Mouse (Mus musculus) liver, embryonic 11.5 days (tissue): ENCODE measurements around the gene Rbms2. TPM values are rescaled to one million over a fixed set of nuclear protein-coding genes. Genes with fewer than 3 reads are reported as not detected.
"Not testable (repeated sequence)": the region's sequence is repeated elsewhere in the genome, so short reads cannot be mapped to it uniquely, and the experiment has no call there.

Experiments used
- ATAC-seq: fragments of 200-750 bp; cut with Nextera tagmentation; replicated peaks from 2 replicates; pipeline ENCODE4 v1.8.0; 2017; ENCODE audit warnings: moderate number of reproducible peaks, mild to moderate bottlenecking, moderate TSS enrichment, moderate library complexity; ENCODE audit not compliant: low FRiP score
- DNase-seq: peaks from one replicate; pipeline ENCODE4 v3.0.0-alpha.2; 2017; ENCODE audit warnings: low spot score
- H3K27ac ChIP-seq: fragments of 300-500 bp; sonication (generic); 2 replicates; pipeline ENCODE4 v1.5.1; 2014; ENCODE audit warnings: mild to moderate bottlenecking, low read depth, low read length, control low read depth
- H3K27me3 ChIP-seq: fragments of 300-500 bp; sonication (generic); replicated peaks from 2 replicates; pipeline ENCODE4 v1.6.1; 2014; ENCODE audit warnings: low read length, mixed read lengths; ENCODE audit not compliant: control insufficient read depth, insufficient read depth
- H3K36me3 ChIP-seq: fragments of 300-500 bp; sonication (generic); 2 replicates; pipeline ENCODE4 v1.6.1; 2014; ENCODE audit warnings: mild to moderate bottlenecking, low read length, moderate library complexity, mixed read lengths; ENCODE audit not compliant: control insufficient read depth, insufficient read depth
- H3K4me1 ChIP-seq: fragments of 300-500 bp; sonication (generic); replicated peaks from 2 replicates; pipeline ENCODE4 v1.6.1; 2014; ENCODE audit warnings: low read length, mixed read lengths; ENCODE audit not compliant: control insufficient read depth, insufficient read depth
- H3K4me2 ChIP-seq: fragments of 300-500 bp; sonication (generic); 2 replicates; pipeline ENCODE4 v1.6.1; 2014; ENCODE audit warnings: mild to moderate bottlenecking, control low read depth, moderate library complexity
- H3K4me3 ChIP-seq: fragments of 300-500 bp; sonication (generic); 2 replicates; pipeline ENCODE4 v1.5.1; 2014; ENCODE audit warnings: low read depth, low read length, control low read depth
- H3K9ac ChIP-seq: fragments of 300-500 bp; sonication (generic); 2 replicates; pipeline ENCODE4 v1.6.1; 2014; ENCODE audit warnings: low read depth, low read length, control low read depth
- H3K9me3 ChIP-seq: fragments of 300-500 bp; sonication (generic); 2 replicates; pipeline ENCODE4 v1.6.1; 2016; ENCODE audit warnings: low read length, inconsistent platforms, mixed read lengths; ENCODE audit not compliant: control insufficient read depth
- WGBS: fragments of 180-500 bp; shearing (Covaris S2); extraction: QIAGEN DNeasy Blood & Tissue Kit; methylation state at CpG from one replicate; pipeline ENCODE4 v1.1.7; 2014; 5-methylcytosine and 5-hydroxymethylcytosine counted together
- polyA plus RNA-seq: library from polyadenylated mRNA; unstranded; fragments of >200 nt; fragmentation: Nextera tagmentation; extraction: Ambion mirVana; gene quantifications from 2 replicates; pipeline ENCODE4 v1.2.1, GENCODE M21; 2014

Gene Rbms2
- polyA plus RNA-seq, 1 experiment from 2014 or later: 17.0 TPM

GRCm38 (mm10) chr10:128167091-128167490 is 13.0 kb downstream of the Rbms2 start:
- Histone ChIP-seq H3K4me2 (no peak overlapping the region), H3K4me1 (no peaks in the 10 kb centered on the region), H3K27ac (no peak overlapping the region), H3K27me3 (no peaks in the 10 kb centered on the region), H3K4me3 (no peak overlapping the region), H3K9ac (no peak overlapping the region), H3K36me3 (0 out of 2 replicates have a peak, but pooled peaks cover 2% of the 10 kb centered on the region), H3K9me3 (no peaks in the 10 kb centered on the region)
- WGBS: 40% methylated on average over 6 of the region's 6 CpGs
- no peak for DNase-seq
- ATAC-seq: no peak

GRCm38 (mm10) chr10:128165726-128166125 is 14.4 kb downstream of the Rbms2 start:
- H3K27me3 ChIP-seq, ATAC-seq, DNase-seq, H3K9ac ChIP-seq, H3K27ac ChIP-seq, H3K4me2 ChIP-seq, H3K9me3 ChIP-seq, H3K4me1 ChIP-seq, H3K4me3 ChIP-seq, H3K36me3 ChIP-seq: not testable (repeated sequence)
- WGBS: 77% methylated on average over 2 of the region's 3 CpGs

GRCm38 (mm10) chr10:128153978-128154377 is 26.1 kb downstream of the Rbms2 start:
- H3K9ac ChIP-seq: no peak overlapping the region
- no peak for ATAC-seq
- no peak overlapping the region for H3K4me3 ChIP-seq
- no peaks in the 10 kb centered on the region for H3K27me3 ChIP-seq
- H3K27ac ChIP-seq: no peak overlapping the region
- H3K36me3 ChIP-seq: no peaks in the 10 kb centered on the region
- H3K4me1 ChIP-seq: 0 out of 2 replicates have a peak, but pooled peaks cover 3% of the 10 kb centered on the region
- 83% methylated on average over 3 of the region's 3 CpGs for WGBS
- no peak overlapping the region for H3K4me2 ChIP-seq
- no peaks in the 10 kb centered on the region for H3K9me3 ChIP-seq
- no peak for DNase-seq

GRCm38 (mm10) chr10:128150941-128151340 is 29.2 kb downstream of the Rbms2 start:
- H3K4me1 ChIP-seq: 0 out of 2 replicates have a peak, but pooled peaks cover 4% of the 10 kb centered on the region
- H3K9ac ChIP-seq: no peak overlapping the region
- H3K27ac ChIP-seq: no peak overlapping the region
- no peak overlapping the region for H3K4me2 ChIP-seq
- 82% methylated on average over 14 of the region's 14 CpGs for WGBS
- H3K9me3 ChIP-seq: no peaks in the 10 kb centered on the region
- ATAC-seq (no peak), DNase-seq (no peak)
- H3K36me3 ChIP-seq: no peaks in the 10 kb centered on the region
- H3K27me3 ChIP-seq: no peaks in the 10 kb centered on the region
- H3K4me3 ChIP-seq: no peak overlapping the region

- Histone ChIP-seq H3K4me1 (0 out of 2 replicates have a peak, but pooled peaks cover 4% of the 10 kb centered on the region), H3K36me3 (no peaks in the 10 kb centered on the region), H3K4me2 (peak overlapping the region; percentile 55), H3K27ac (peak overlapping the region; percentile 34), H3K9me3 (no peaks in the 10 kb centered on the region), H3K9ac (peak overlapping the region; percentile 56), H3K27me3 (no peaks in the 10 kb centered on the region), H3K4me3 (peak overlapping the region; percentile 34)
- ATAC-seq (peak; percentile 97), DNase-seq (peak; percentile 78)
- 2% methylated on average over 5 of the region's 5 CpGs for WGBS
Measured at GRCm38 (mm10) chr10:128149592-128149991, 30.5 kb downstream of the Rbms2 start.

GRCm38 (mm10) chr10:128148789-128149365 is 31.2 kb downstream of the Rbms2 start:
- 0 out of 2 replicates have a peak, but pooled peaks cover 4% of the 10 kb centered on the region for H3K4me1 ChIP-seq
- peak overlapping the region; percentile 34; the same call in 1 of the 2 replicates for H3K27ac ChIP-seq
- DNase-seq (no peak), ATAC-seq (no peak)
- H3K9me3 ChIP-seq: no peaks in the 10 kb centered on the region
- peak overlapping the region; percentile 55 for H3K4me2 ChIP-seq
- peak overlapping the region; percentile 34; the same call in 1 of the 2 replicates for H3K4me3 ChIP-seq
- H3K27me3 ChIP-seq: no peaks in the 10 kb centered on the region
- no peaks in the 10 kb centered on the region for H3K36me3 ChIP-seq
- 88% methylated on average over 5 of the region's 5 CpGs for WGBS
- peak overlapping the region; percentile 56 for H3K9ac ChIP-seq

- no peak for ATAC-seq
- H3K9ac ChIP-seq: no peak overlapping the region
- 0 out of 2 replicates have a peak, but pooled peaks cover 4% of the 10 kb centered on the region for H3K4me1 ChIP-seq
- 64% methylated on average over 2 of the region's 2 CpGs for WGBS
- peaks cover 2% of the 10 kb centered on the region; the same call in 1 of the 2 replicates for H3K36me3 ChIP-seq
- DNase-seq: no peak
- H3K27ac ChIP-seq: no peak overlapping the region
- no peaks in the 10 kb centered on the region for H3K27me3 ChIP-seq
- no peaks in the 10 kb centered on the region for H3K9me3 ChIP-seq
- H3K4me2 ChIP-seq: no peak overlapping the region
- H3K4me3 ChIP-seq: no peak overlapping the region
Measured at GRCm38 (mm10) chr10:128144961-128145360, 35.1 kb downstream of the Rbms2 start.

- WGBS: 70% methylated on average over 4 of the region's 4 CpGs
- Histone ChIP-seq H3K4me2 (no peak overlapping the region), H3K27ac (no peak overlapping the region), H3K4me3 (no peak overlapping the region), H3K9me3 (no peaks in the 10 kb centered on the region), H3K9ac (no peak overlapping the region), H3K36me3 (peaks cover 2% of the 10 kb centered on the region; the same call in 1 of the 2 replicates), H3K4me1 (no peaks in the 10 kb centered on the region), H3K27me3 (no peaks in the 10 kb centered on the region)
- DNase-seq (no peak), ATAC-seq (no peak)
Measured at GRCm38 (mm10) chr10:128143659-128144058, 36.4 kb downstream of the Rbms2 start.

GRCm38 (mm10) chr10:128142165-128142564 is 37.9 kb downstream of the Rbms2 start:
- no peaks in the 10 kb centered on the region for H3K9me3 ChIP-seq
- H3K36me3 ChIP-seq: peaks cover 9% of the 10 kb centered on the region
- H3K27me3 ChIP-seq: no peaks in the 10 kb centered on the region
- no peak overlapping the region for H3K27ac ChIP-seq
- H3K4me3 ChIP-seq: no peak overlapping the region
- H3K4me1 ChIP-seq: no peaks in the 10 kb centered on the region
- no peak overlapping the region for H3K9ac ChIP-seq
- DNase-seq: no peak
- no peak overlapping the region for H3K4me2 ChIP-seq
- ATAC-seq: no peak
- 53% methylated on average over 2 of the region's 2 CpGs for WGBS
